Mouse (Mus musculus): ENCODE results near the gene Glipr1. TPM values are rescaled to one million over a fixed set of nuclear protein-coding genes. Genes with fewer than 3 reads are reported as not detected.
"Not testable (repeated sequence)": the region's sequence is repeated elsewhere in the genome, so short reads cannot be mapped to it uniquely, and the experiment has no call there.

The Glipr1 gene
- polyA plus RNA-seq, 2 experiments, result 3.3 to 5.1 TPM

GRCm38 (mm10) chr10:112023585-112023984 lies 21.2 kb upstream of the Glipr1 start:
- no peak overlapping the region for H3K27ac ChIP-seq (replicated peaks; ENCODE audit: low read depth, low read length)
- no peaks in the 10 kb centered on the region for H3K36me3 ChIP-seq (ENCODE audit: control insufficient read depth, insufficient read depth, low read length)
- no peak overlapping the region for H3K4me2 ChIP-seq (replicated peaks; ENCODE audit: low read depth, low read length, severe bottlenecking)
- no peak overlapping the region for H3K9ac ChIP-seq (ENCODE audit: low read depth, low read length, severe bottlenecking)
- ATAC-seq (ENCODE audit: low FRiP score, low read depth) (no peak), DNase-seq (ENCODE audit: low spot score) (no peak)
- no peak overlapping the region for H3K4me3 ChIP-seq (replicated peaks; ENCODE audit: low read length)
- 70% methylated on average over 2 of the region's 2 CpGs for WGBS
- H3K27me3 ChIP-seq (ENCODE audit: control insufficient read depth, insufficient read depth, low read length), result no peaks in the 10 kb centered on the region
- H3K9me3 ChIP-seq (ENCODE audit: control insufficient read depth, low read length), result no peaks in the 10 kb centered on the region
- H3K4me1 ChIP-seq (ENCODE audit: control insufficient read depth, insufficient read depth, low read length), result no peaks in the 10 kb centered on the region
- TF ChIP-seq POLR2A (IDR thresholded peaks at IDR 0.05; ENCODE audit: borderline replicate concordance, extremely low read depth, insufficient read depth, insufficient read length), result no peak

- not testable (repeated sequence) for H3K27ac ChIP-seq (replicated peaks; ENCODE audit: low read depth, low read length); H3K9ac ChIP-seq (ENCODE audit: low read depth, low read length, severe bottlenecking); H3K36me3 ChIP-seq (ENCODE audit: control insufficient read depth, insufficient read depth, low read length); H3K27me3 ChIP-seq (ENCODE audit: control insufficient read depth, insufficient read depth, low read length); H3K4me3 ChIP-seq (replicated peaks; ENCODE audit: low read length); DNase-seq (ENCODE audit: low spot score); H3K4me2 ChIP-seq (replicated peaks; ENCODE audit: low read depth, low read length, severe bottlenecking); ATAC-seq (ENCODE audit: low FRiP score, low read depth); H3K9me3 ChIP-seq (ENCODE audit: control insufficient read depth, low read length); H3K4me1 ChIP-seq (ENCODE audit: control insufficient read depth, insufficient read depth, low read length)
- WGBS, result 70% methylated on average over 1 of the region's 1 CpGs
These were observed 7.1 kb upstream of the Glipr1 start for GRCm38 (mm10) chr10:112009511-112009910.

DNA sequence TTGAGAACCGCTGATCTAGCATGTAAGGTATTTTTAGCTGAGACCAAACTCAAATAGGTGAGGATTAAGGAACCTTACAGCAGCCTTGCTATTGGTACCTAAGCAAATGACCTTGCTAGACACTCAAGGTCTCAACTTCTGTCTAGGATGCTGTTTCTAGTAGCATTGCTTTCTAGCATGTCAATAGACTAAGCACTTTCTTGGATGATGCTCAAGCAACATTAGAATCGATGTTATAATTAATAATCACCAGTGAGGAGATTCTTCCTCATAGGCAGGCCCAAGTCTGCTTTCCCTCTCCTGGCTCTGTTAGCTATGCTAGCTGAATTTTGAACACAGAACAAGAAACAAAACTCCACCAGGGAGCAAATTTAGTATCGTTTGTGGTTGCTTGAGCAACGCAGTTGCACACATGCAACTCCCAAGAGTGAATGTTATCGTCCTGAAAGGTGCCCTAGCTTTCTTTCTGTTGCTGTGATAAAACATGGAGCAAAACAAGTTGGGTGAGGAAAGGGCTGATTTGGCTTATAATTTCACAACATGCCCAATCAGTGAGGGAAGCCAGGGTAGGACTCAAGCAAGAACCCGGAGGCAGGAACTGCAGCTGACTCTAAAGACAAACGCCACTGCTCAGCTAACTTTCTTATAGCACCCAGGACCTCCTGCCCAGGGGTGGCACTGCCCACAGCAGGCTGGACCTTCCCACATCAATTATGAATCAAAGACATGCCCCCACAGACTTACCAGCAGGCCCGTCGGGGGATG lies 493 bp downstream of the Glipr1 start:
- WGBS, result 81% methylated on average over 9 of the region's 9 CpGs
- Histone ChIP-seq H3K4me2 (replicated peaks; ENCODE audit: low read depth, low read length, severe bottlenecking) (no peak overlapping the region), H3K36me3 (ENCODE audit: control insufficient read depth, insufficient read depth, low read length) (no peaks in the 10 kb centered on the region), H3K27me3 (ENCODE audit: control insufficient read depth, insufficient read depth, low read length) (no peaks in the 10 kb centered on the region), H3K4me3 (replicated peaks; ENCODE audit: low read length) (no peak overlapping the region), H3K27ac (replicated peaks; ENCODE audit: low read depth, low read length) (no peak overlapping the region), H3K9ac (ENCODE audit: low read depth, low read length, severe bottlenecking) (no peak overlapping the region), H3K9me3 (ENCODE audit: control insufficient read depth, low read length) (no peaks in the 10 kb centered on the region), H3K4me1 (ENCODE audit: control insufficient read depth, insufficient read depth, low read length) (no peaks in the 10 kb centered on the region)
- TF ChIP-seq POLR2A (IDR thresholded peaks at IDR 0.05; ENCODE audit: borderline replicate concordance, extremely low read depth, insufficient read depth, insufficient read length), result no peak
- DNase-seq (ENCODE audit: low spot score), result no peak
- no peak for ATAC-seq (ENCODE audit: low FRiP score, low read depth)

DNA sequence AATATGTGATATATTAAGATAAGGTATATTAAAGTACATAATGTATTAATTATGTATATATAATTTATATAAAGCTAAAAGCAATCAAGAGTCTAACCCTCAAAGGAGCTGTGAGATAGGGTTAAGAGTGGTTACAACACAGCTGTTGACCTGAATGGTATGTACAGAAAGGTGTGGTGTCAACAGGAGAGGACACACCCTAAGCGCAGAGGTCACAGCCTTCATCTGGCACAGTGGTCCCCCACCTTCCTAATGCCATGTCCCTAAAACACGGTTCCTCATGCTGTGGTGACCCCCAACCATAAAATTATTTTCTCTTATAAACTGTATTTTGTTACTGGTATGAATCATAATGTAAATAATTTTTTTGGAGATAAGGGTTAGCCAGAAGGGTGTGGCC lies 1.1 kb downstream of the Glipr1 start:
- Histone ChIP-seq H3K27ac (replicated peaks; ENCODE audit: low read depth, low read length) (no peak overlapping the region), H3K9me3 (ENCODE audit: control insufficient read depth, low read length) (no peaks in the 10 kb centered on the region), H3K36me3 (ENCODE audit: control insufficient read depth, insufficient read depth, low read length) (no peaks in the 10 kb centered on the region), H3K27me3 (ENCODE audit: control insufficient read depth, insufficient read depth, low read length) (no peaks in the 10 kb centered on the region), H3K4me3 (replicated peaks; ENCODE audit: low read length) (no peak overlapping the region), H3K4me1 (ENCODE audit: control insufficient read depth, insufficient read depth, low read length) (no peaks in the 10 kb centered on the region), H3K4me2 (replicated peaks; ENCODE audit: low read depth, low read length, severe bottlenecking) (no peak overlapping the region), H3K9ac (ENCODE audit: low read depth, low read length, severe bottlenecking) (no peak overlapping the region)
- ATAC-seq (ENCODE audit: low FRiP score, low read depth), result no peak
- WGBS, result 82% methylated on average over 2 of the region's 2 CpGs
- no peak for DNase-seq (ENCODE audit: low spot score)
- TF ChIP-seq POLR2A (IDR thresholded peaks at IDR 0.05; ENCODE audit: borderline replicate concordance, extremely low read depth, insufficient read depth, insufficient read length), result no peak

- no peak overlapping the region for H3K9ac ChIP-seq (ENCODE audit: low read depth, low read length, severe bottlenecking)
- no peak overlapping the region for H3K27ac ChIP-seq (replicated peaks; ENCODE audit: low read depth, low read length)
- no peaks in the 10 kb centered on the region for H3K9me3 ChIP-seq (ENCODE audit: control insufficient read depth, low read length)
- no peak overlapping the region for H3K4me2 ChIP-seq (replicated peaks; ENCODE audit: low read depth, low read length, severe bottlenecking)
- DNase-seq (ENCODE audit: low spot score), result no peak
- no peaks in the 10 kb centered on the region for H3K4me1 ChIP-seq (ENCODE audit: control insufficient read depth, insufficient read depth, low read length)
- no peaks in the 10 kb centered on the region for H3K36me3 ChIP-seq (ENCODE audit: control insufficient read depth, insufficient read depth, low read length)
- no peak for TF ChIP-seq POLR2A (IDR thresholded peaks at IDR 0.05; ENCODE audit: borderline replicate concordance, extremely low read depth, insufficient read depth, insufficient read length)
- no peak overlapping the region for H3K4me3 ChIP-seq (replicated peaks; ENCODE audit: low read length)
- no peaks in the 10 kb centered on the region for H3K27me3 ChIP-seq (ENCODE audit: control insufficient read depth, insufficient read depth, low read length)
- WGBS, result 70% methylated on average over 5 of the region's 5 CpGs
- ATAC-seq (ENCODE audit: low FRiP score, low read depth), result no peak
These were observed 1.9 kb downstream of the Glipr1 start for GRCm38 (mm10) chr10:112000568-112000967.
